Mouse (Mus musculus) midbrain, postnatal 0 days (tissue): ENCODE results near the gene C130032M10Rik. TPM values are rescaled to one million over a fixed set of nuclear protein-coding genes. Genes with fewer than 3 reads are reported as not detected.

Source experiments
- ATAC-seq: fragments of 200-750 bp; cut with Nextera tagmentation; 2 replicates; pipeline ENCODE4 v1.8.0; 2017; ENCODE audit warnings: moderate number of reproducible peaks, mild to moderate bottlenecking, moderate TSS enrichment, moderate library complexity; ENCODE audit not compliant: low FRiP score
- DNase-seq: peaks from one replicate; pipeline ENCODE4 v3.0.0-alpha.2; 2015; ENCODE audit warnings: low spot score
- H3K27ac ChIP-seq: fragments of 300-500 bp; sonication (generic); 2 replicates; pipeline ENCODE4 v1.5.1; 2014; ENCODE audit warnings: low read depth, mild to moderate bottlenecking, low read length, mixed read lengths
- H3K27me3 ChIP-seq: fragments of 300-500 bp; sonication (generic); 2 replicates; pipeline ENCODE4 v1.6.1; 2014; ENCODE audit warnings: low read length, control low read depth, mixed read lengths; ENCODE audit not compliant: insufficient read depth
- H3K36me3 ChIP-seq: fragments of 300-500 bp; sonication (generic); 2 replicates; pipeline ENCODE4 v1.6.1; 2014; ENCODE audit warnings: low read length, control low read depth, mixed read lengths; ENCODE audit not compliant: insufficient read depth
- H3K4me1 ChIP-seq: fragments of 300-500 bp; sonication (generic); 2 replicates; pipeline ENCODE4 v1.6.1; 2014; ENCODE audit warnings: mild to moderate bottlenecking, control low read depth, antibody characterized with exemption, low read length, mixed read lengths; ENCODE audit not compliant: insufficient read depth
- H3K4me2 ChIP-seq: fragments of 300-500 bp; sonication (generic); 2 replicates; pipeline ENCODE4 v1.6.1; 2014; ENCODE audit warnings: low read depth, mild to moderate bottlenecking, low read length, mixed read lengths; ENCODE audit not compliant: poor library complexity, severe bottlenecking
- H3K4me3 ChIP-seq: fragments of 300-500 bp; sonication (generic); 2 replicates; pipeline ENCODE4 v1.5.1; 2014; ENCODE audit warnings: low read depth, mild to moderate bottlenecking, low read length, moderate library complexity
- H3K9ac ChIP-seq: fragments of 300-500 bp; sonication (generic); replicated peaks from 2 replicates; pipeline ENCODE4 v1.6.1; 2014; ENCODE audit warnings: mild to moderate bottlenecking, low read length, moderate library complexity, mixed read lengths; ENCODE audit not compliant: poor library complexity, severe bottlenecking
- H3K9me3 ChIP-seq: fragments of 300-500 bp; sonication (generic); 2 replicates; pipeline ENCODE4 v1.6.1; 2016; ENCODE audit warnings: low read length, control low read depth
- CTCF ChIP-seq: IDR thresholded peaks from 2 replicates; pipeline ENCODE4 v1.5.1; 2016; ENCODE audit warnings: antibody characterized with exemption, mild to moderate bottlenecking
- WGBS: fragments of 180-500 bp; shearing (Covaris S2); extraction: QIAGEN DNeasy Blood & Tissue Kit; methylation state at CpG from one replicate; pipeline ENCODE4 v1.1.7; 2014; 5-methylcytosine and 5-hydroxymethylcytosine counted together
- polyA plus RNA-seq: library from polyadenylated mRNA; unstranded; fragments of >200 nt; fragmentation: Nextera tagmentation; extraction: Ambion mirVana; gene quantifications from 2 replicates; pipeline ENCODE4 v1.2.1, GENCODE M21; 2015
- total RNA-seq: library from RNA; depleted of rRNA; stranded (reverse); fragments of >200 nt; gene quantifications from 2 replicates; pipeline ENCODE4 v1.2.3, GENCODE M21; 2014

Gene C130032M10Rik
- total and polyA plus RNA-seq, 2 experiments from 2014 or later = not detected

GRCm38 (mm10) chr9:114522041-114522440 is 6.5 kb downstream of the C130032M10Rik start:
- no peak for TF ChIP-seq CTCF

GRCm38 (mm10) chr9:114522501-114522900 is 7.0 kb downstream of the C130032M10Rik start:
- H3K27ac ChIP-seq = no peak overlapping the region
- no peak for TF ChIP-seq CTCF
- no peak overlapping the region for H3K4me2 ChIP-seq
- peaks cover 4% of the 10 kb centered on the region; the same call in 1 of the 2 replicates for H3K4me1 ChIP-seq
- no peaks in the 10 kb centered on the region for H3K9me3 ChIP-seq
- H3K27me3 ChIP-seq = no peaks in the 10 kb centered on the region
- H3K4me3 ChIP-seq = no peak overlapping the region
- 92% methylated on average over 9 of the region's 9 CpGs for WGBS
- H3K36me3 ChIP-seq = no peaks in the 10 kb centered on the region
- DNase-seq = no peak
- ATAC-seq = no peak
- H3K9ac ChIP-seq = no peak overlapping the region

More at GRCm38 (mm10) chr9:114522041-114522440, 6.5 kb downstream of the C130032M10Rik start:
- H3K4me2 ChIP-seq = no peak overlapping the region
- no peaks in the 10 kb centered on the region for H3K36me3 ChIP-seq
- no peak overlapping the region for H3K4me3 ChIP-seq
- H3K9me3 ChIP-seq = no peaks in the 10 kb centered on the region
- peaks cover 4% of the 10 kb centered on the region; the same call in 1 of the 2 replicates for H3K4me1 ChIP-seq
- H3K9ac ChIP-seq = no peak overlapping the region
- no peak for ATAC-seq
- H3K27ac ChIP-seq = no peak overlapping the region
- DNase-seq = no peak
- H3K27me3 ChIP-seq = no peaks in the 10 kb centered on the region
- 57% methylated on average over 5 of the region's 5 CpGs for WGBS

GRCm38 (mm10) chr9:114525073-114525633 is 9.7 kb downstream of the C130032M10Rik start:
- H3K36me3 ChIP-seq = no peaks in the 10 kb centered on the region
- H3K9me3 ChIP-seq = no peaks in the 10 kb centered on the region
- no peak overlapping the region for H3K4me3 ChIP-seq
- DNase-seq = no peak
- no peak overlapping the region for H3K4me2 ChIP-seq
- no peak for ATAC-seq
- 97% methylated on average over 11 of the region's 15 CpGs for WGBS
- no peaks in the 10 kb centered on the region for H3K27me3 ChIP-seq
- no peak for TF ChIP-seq CTCF
- no peak overlapping the region for H3K27ac ChIP-seq
- H3K9ac ChIP-seq = no peak overlapping the region
- H3K4me1 ChIP-seq = peaks cover 4% of the 10 kb centered on the region; the same call in 1 of the 2 replicates

- no peak for TF ChIP-seq CTCF
- H3K9ac ChIP-seq = no peak overlapping the region
- DNase-seq (no peak), ATAC-seq (no peak)
- H3K27ac ChIP-seq = no peak overlapping the region
- no peaks in the 10 kb centered on the region for H3K27me3 ChIP-seq
- 7% methylated on average over 8 of the region's 8 CpGs for whole genome bisulfite sequencing
- peaks cover 4% of the 10 kb centered on the region; the same call in 1 of the 2 replicates for H3K4me1 ChIP-seq
- H3K4me2 ChIP-seq = no peak overlapping the region
- H3K9me3 ChIP-seq = no peaks in the 10 kb centered on the region
- no peak overlapping the region for H3K4me3 ChIP-seq
- H3K36me3 ChIP-seq = no peaks in the 10 kb centered on the region
These were observed 10.4 kb downstream of the C130032M10Rik start for GRCm38 (mm10) chr9:114525891-114526290.

GRCm38 (mm10) chr9:114526581-114526980 is 11.1 kb downstream of the C130032M10Rik start:
- Histone ChIP-seq H3K27me3 (no peaks in the 10 kb centered on the region), H3K9me3 (no peaks in the 10 kb centered on the region), H3K4me1 (peaks cover 4% of the 10 kb centered on the region; the same call in 1 of the 2 replicates), H3K27ac (no peak overlapping the region), H3K4me3 (no peak overlapping the region), H3K36me3 (no peaks in the 10 kb centered on the region), H3K4me2 (no peak overlapping the region), H3K9ac (no peak overlapping the region)
- 15% methylated on average over 6 of the region's 8 CpGs for WGBS
- DNase-seq (no peak), ATAC-seq (no peak)
- no peak for TF ChIP-seq CTCF

GRCm38 (mm10) chr9:114527085-114527484 is 11.6 kb downstream of the C130032M10Rik start:
- DNase-seq = no peak
- H3K27ac ChIP-seq = no peak overlapping the region
- H3K4me2 ChIP-seq = no peak overlapping the region
- no peak for TF ChIP-seq CTCF
- no peak overlapping the region for H3K4me3 ChIP-seq
- H3K9ac ChIP-seq = no peak overlapping the region
- 5% methylated on average over 16 of the region's 16 CpGs for WGBS
- ATAC-seq = no peak
- no peaks in the 10 kb centered on the region for H3K9me3 ChIP-seq
- no peaks in the 10 kb centered on the region for H3K36me3 ChIP-seq
- peaks cover 4% of the 10 kb centered on the region; the same call in 1 of the 2 replicates for H3K4me1 ChIP-seq
- H3K27me3 ChIP-seq = no peaks in the 10 kb centered on the region
